Mouse (Mus musculus): ENCODE results near the gene Krt78. TPM values are rescaled to one million over a fixed set of nuclear protein-coding genes. Genes with fewer than 3 reads are reported as not detected.

Krt78 gene
- polyA plus RNA-seq, 1 experiment from 2014 or later: not detected

- Histone ChIP-seq H3K9ac (peak overlapping the region; percentile 50; the same call in 1 of the 2 replicates), H3K9me3 (replicated peaks) (no peaks in the 10 kb centered on the region), H3K4me2 (no peak overlapping the region), H3K36me3 (ENCODE audit: poor library complexity, severe bottlenecking) (no peaks in the 10 kb centered on the region), H3K27ac (no peak overlapping the region), H3K4me1 (0 out of 2 replicates have a peak, but pooled peaks cover 4% of the 10 kb centered on the region), H3K27me3 (0 out of 2 replicates have a peak, but pooled peaks cover 2% of the 10 kb centered on the region), H3K4me3 (no peak overlapping the region)
- WGBS: 19% methylated on average over 6 of the region's 6 CpGs
- ATAC-seq: no peak
Observed at GRCm38 (mm10) chr15:101984746-101985145, 30.7 kb upstream of the Krt78 start.

- Histone ChIP-seq H3K9ac (0 out of 2 replicates have a peak overlapping the region, but pooled peaks have one; percentile 50), H3K27me3 (0 out of 2 replicates have a peak, but pooled peaks cover 2% of the 10 kb centered on the region), H3K4me1 (0 out of 2 replicates have a peak, but pooled peaks cover 4% of the 10 kb centered on the region), H3K9me3 (replicated peaks) (no peaks in the 10 kb centered on the region), H3K27ac (peak overlapping the region; percentile 55), H3K36me3 (ENCODE audit: poor library complexity, severe bottlenecking) (no peaks in the 10 kb centered on the region), H3K4me2 (peak overlapping the region; percentile 54), H3K4me3 (peak overlapping the region; percentile 22)
- WGBS: under 1% methylated on average over 15 of the region's 15 CpGs
- peak; percentile 97 for ATAC-seq
Observed at GRCm38 (mm10) chr15:101983949-101984601, 30.0 kb upstream of the Krt78 start.

GRCm38 (mm10) chr15:101983315-101983948 is 29.3 kb upstream of the Krt78 start:
- Histone ChIP-seq H3K9me3 (replicated peaks) (no peaks in the 10 kb centered on the region), H3K4me2 (peak overlapping the region; percentile 54), H3K4me3 (0 out of 2 replicates have a peak overlapping the region, but pooled peaks have one; percentile 22), H3K27me3 (no peaks in the 10 kb centered on the region), H3K9ac (no peak overlapping the region), H3K27ac (peak overlapping the region; percentile 55), H3K36me3 (ENCODE audit: poor library complexity, severe bottlenecking) (no peaks in the 10 kb centered on the region), H3K4me1 (0 out of 2 replicates have a peak, but pooled peaks cover 4% of the 10 kb centered on the region)
- no peak for ATAC-seq
- WGBS: 83% methylated on average over 13 of the region's 13 CpGs

- WGBS: 73% methylated on average over 6 of the region's 6 CpGs
- no peak for ATAC-seq
Observed at GRCm38 (mm10) chr15:101980849-101981248, 26.8 kb upstream of the Krt78 start.

GRCm38 (mm10) chr15:101977043-101977726 is 23.1 kb upstream of the Krt78 start:
- no peaks in the 10 kb centered on the region for H3K36me3 ChIP-seq (ENCODE audit: poor library complexity, severe bottlenecking)
- peaks cover 21% of the 10 kb centered on the region for H3K4me1 ChIP-seq
- 0 out of 2 replicates have a peak, but pooled peaks cover 2% of the 10 kb centered on the region for H3K27me3 ChIP-seq
- peak overlapping the region; percentile 55 for H3K9ac ChIP-seq
- H3K27ac ChIP-seq: no peak overlapping the region; the same call in 1 of the 2 replicates
- no peaks in the 10 kb centered on the region for H3K9me3 ChIP-seq (replicated peaks)
- WGBS: 6% methylated on average over 21 of the region's 39 CpGs
- peak overlapping the region; percentile 37 for H3K4me3 ChIP-seq
- ATAC-seq: peak; percentile 81
- peak overlapping the region; percentile 76 for H3K4me2 ChIP-seq

More at GRCm38 (mm10) chr15:101980849-101981248, 26.8 kb upstream of the Krt78 start:
- no peaks in the 10 kb centered on the region for H3K9me3 ChIP-seq (replicated peaks)
- H3K36me3 ChIP-seq (ENCODE audit: poor library complexity, severe bottlenecking): no peaks in the 10 kb centered on the region
- H3K4me1 ChIP-seq: peaks cover 17% of the 10 kb centered on the region
- no peak overlapping the region for H3K27ac ChIP-seq
- no peak overlapping the region for H3K4me2 ChIP-seq
- no peak overlapping the region for H3K4me3 ChIP-seq
- H3K9ac ChIP-seq: no peak overlapping the region
- no peaks in the 10 kb centered on the region for H3K27me3 ChIP-seq

GRCm38 (mm10) chr15:101976641-101977040 is 22.6 kb upstream of the Krt78 start:
- Histone ChIP-seq H3K9me3 (replicated peaks) (no peaks in the 10 kb centered on the region), H3K4me1 (peaks cover 21% of the 10 kb centered on the region), H3K4me2 (peak overlapping the region; percentile 76), H3K36me3 (ENCODE audit: poor library complexity, severe bottlenecking) (no peaks in the 10 kb centered on the region), H3K4me3 (no peak overlapping the region), H3K27me3 (0 out of 2 replicates have a peak, but pooled peaks cover 2% of the 10 kb centered on the region), H3K27ac (no peak overlapping the region; the same call in 1 of the 2 replicates), H3K9ac (0 out of 2 replicates have a peak overlapping the region, but pooled peaks have one; percentile 55)
- ATAC-seq: no peak
- WGBS: 59% methylated on average over 3 of the region's 3 CpGs

GRCm38 (mm10) chr15:101976023-101976422 is 21.9 kb upstream of the Krt78 start:
- Histone ChIP-seq H3K27ac (no peak overlapping the region), H3K9ac (no peak overlapping the region), H3K9me3 (replicated peaks) (no peaks in the 10 kb centered on the region), H3K4me2 (no peak overlapping the region), H3K36me3 (ENCODE audit: poor library complexity, severe bottlenecking) (no peaks in the 10 kb centered on the region), H3K27me3 (0 out of 2 replicates have a peak, but pooled peaks cover 2% of the 10 kb centered on the region), H3K4me3 (no peak overlapping the region), H3K4me1 (peaks cover 21% of the 10 kb centered on the region)
- 74% methylated on average over 5 of the region's 5 CpGs for WGBS
- ATAC-seq: no peak

GRCm38 (mm10) chr15:101974083-101974845 is 20.2 kb upstream of the Krt78 start:
- H3K9ac ChIP-seq: no peak overlapping the region
- H3K9me3 ChIP-seq (replicated peaks): no peaks in the 10 kb centered on the region
- 58% methylated on average over 16 of the region's 16 CpGs for WGBS
- H3K27me3 ChIP-seq: 0 out of 2 replicates have a peak, but pooled peaks cover 2% of the 10 kb centered on the region
- ATAC-seq: peak; percentile 13; the same call in 1 of the 2 replicates
- no peaks in the 10 kb centered on the region for H3K36me3 ChIP-seq (ENCODE audit: poor library complexity, severe bottlenecking)
- H3K4me2 ChIP-seq: no peak overlapping the region
- no peak overlapping the region for H3K4me3 ChIP-seq
- H3K27ac ChIP-seq: no peak overlapping the region
- peaks cover 21% of the 10 kb centered on the region for H3K4me1 ChIP-seq

- Histone ChIP-seq H3K9me3 (replicated peaks) (no peaks in the 10 kb centered on the region), H3K4me3 (no peak overlapping the region), H3K4me2 (peak overlapping the region; percentile 15; the same call in 1 of the 2 replicates), H3K27ac (no peak overlapping the region), H3K4me1 (peaks cover 21% of the 10 kb centered on the region), H3K27me3 (0 out of 2 replicates have a peak, but pooled peaks cover 2% of the 10 kb centered on the region), H3K9ac (no peak overlapping the region), H3K36me3 (ENCODE audit: poor library complexity, severe bottlenecking) (no peaks in the 10 kb centered on the region)
- 11% methylated on average over 15 of the region's 15 CpGs for WGBS
- peak; percentile 72 for ATAC-seq
Observed at GRCm38 (mm10) chr15:101973414-101974077, 19.5 kb upstream of the Krt78 start.

GRCm38 (mm10) chr15:101970536-101970935 is 16.4 kb upstream of the Krt78 start:
- no peak for ATAC-seq
- Histone ChIP-seq H3K4me2 (no peak overlapping the region), H3K4me3 (no peak overlapping the region), H3K27ac (no peak overlapping the region), H3K9me3 (replicated peaks) (no peaks in the 10 kb centered on the region), H3K9ac (no peak overlapping the region), H3K4me1 (peaks cover 8% of the 10 kb centered on the region; the same call in 1 of the 2 replicates), H3K36me3 (ENCODE audit: poor library complexity, severe bottlenecking) (no peaks in the 10 kb centered on the region), H3K27me3 (0 out of 2 replicates have a peak, but pooled peaks cover 2% of the 10 kb centered on the region)
- 1% methylated on average over 3 of the region's 6 CpGs for WGBS

GRCm38 (mm10) chr15:101966808-101967207 is 12.7 kb upstream of the Krt78 start:
- Histone ChIP-seq H3K27ac (no peak overlapping the region), H3K4me2 (no peak overlapping the region), H3K9ac (no peak overlapping the region), H3K36me3 (ENCODE audit: poor library complexity, severe bottlenecking) (no peaks in the 10 kb centered on the region), H3K4me3 (no peak overlapping the region), H3K9me3 (replicated peaks) (no peaks in the 10 kb centered on the region), H3K4me1 (no peaks in the 10 kb centered on the region), H3K27me3 (no peaks in the 10 kb centered on the region)
- ATAC-seq: no peak
- 85% methylated on average over 8 of the region's 8 CpGs for WGBS
